Mouse (Mus musculus): ENCODE measurements around the gene Itpr3. TPM values are rescaled to one million over a fixed set of nuclear protein-coding genes. Genes with fewer than 3 reads are reported as not detected.

Gene Itpr3
- polyA plus RNA-seq, 1 experiment from 2014 or later, result 1.5 TPM

GRCm38 (mm10) chr17:27021076-27021475 is 36.0 kb upstream of the Itpr3 start:
- no peaks in the 10 kb centered on the region for H3K27me3 ChIP-seq (ENCODE audit: control insufficient read depth, insufficient read depth, low read length)
- H3K4me2 ChIP-seq (ENCODE audit: low read depth, low read length), result no peak overlapping the region
- 95% methylated on average over 14 of the region's 14 CpGs for WGBS
- ATAC-seq (replicated peaks; ENCODE audit: insufficient number of reproducible peaks, low FRiP score, low TSS enrichment, low read depth) (no peak), DNase-seq (ENCODE audit: low spot score) (no peak)
- H3K9me3 ChIP-seq (replicated peaks; ENCODE audit: control insufficient read depth, low read length), result no peaks in the 10 kb centered on the region
- H3K27ac ChIP-seq (replicated peaks; ENCODE audit: low read depth, low read length), result no peak overlapping the region
- H3K36me3 ChIP-seq (replicated peaks; ENCODE audit: control insufficient read depth, insufficient read depth, low read depth, low read length), result peaks cover 5% of the 10 kb centered on the region; the same call in 1 of the 2 replicates
- no peak overlapping the region for H3K9ac ChIP-seq (replicated peaks; ENCODE audit: low read length)
- no peak overlapping the region for H3K4me3 ChIP-seq (ENCODE audit: low read depth, low read length)
- H3K4me1 ChIP-seq (ENCODE audit: control insufficient read depth, insufficient read depth, low read length), result peaks cover 3% of the 10 kb centered on the region; the same call in 1 of the 2 replicates

- Histone ChIP-seq H3K4me2 (ENCODE audit: low read depth, low read length) (no peak overlapping the region), H3K27ac (replicated peaks; ENCODE audit: low read depth, low read length) (no peak overlapping the region), H3K9me3 (replicated peaks; ENCODE audit: control insufficient read depth, low read length) (no peaks in the 10 kb centered on the region), H3K4me1 (ENCODE audit: control insufficient read depth, insufficient read depth, low read length) (peaks cover 3% of the 10 kb centered on the region; the same call in 1 of the 2 replicates), H3K27me3 (ENCODE audit: control insufficient read depth, insufficient read depth, low read length) (no peaks in the 10 kb centered on the region), H3K4me3 (ENCODE audit: low read depth, low read length) (no peak overlapping the region), H3K36me3 (replicated peaks; ENCODE audit: control insufficient read depth, insufficient read depth, low read depth, low read length) (peaks cover 5% of the 10 kb centered on the region; the same call in 1 of the 2 replicates), H3K9ac (replicated peaks; ENCODE audit: low read length) (no peak overlapping the region)
- DNase-seq (ENCODE audit: low spot score) (no peak), ATAC-seq (replicated peaks; ENCODE audit: insufficient number of reproducible peaks, low FRiP score, low TSS enrichment, low read depth) (no peak)
- 92% methylated on average over 9 of the region's 9 CpGs for WGBS
Observed at GRCm38 (mm10) chr17:27021736-27022135, 35.4 kb upstream of the Itpr3 start.

- H3K4me3 ChIP-seq (ENCODE audit: low read depth, low read length), result no peak overlapping the region
- ATAC-seq (replicated peaks; ENCODE audit: insufficient number of reproducible peaks, low FRiP score, low TSS enrichment, low read depth), result no peak
- no peak overlapping the region for H3K9ac ChIP-seq (replicated peaks; ENCODE audit: low read length)
- no peak overlapping the region for H3K27ac ChIP-seq (replicated peaks; ENCODE audit: low read depth, low read length)
- no peak for DNase-seq (ENCODE audit: low spot score)
- H3K36me3 ChIP-seq (replicated peaks; ENCODE audit: control insufficient read depth, insufficient read depth, low read depth, low read length), result peaks cover 5% of the 10 kb centered on the region; the same call in 1 of the 2 replicates
- no peaks in the 10 kb centered on the region for H3K27me3 ChIP-seq (ENCODE audit: control insufficient read depth, insufficient read depth, low read length)
- H3K4me1 ChIP-seq (ENCODE audit: control insufficient read depth, insufficient read depth, low read length), result peaks cover under 1% of the 10 kb centered on the region; the same call in 1 of the 2 replicates
- WGBS, result 92% methylated on average over 4 of the region's 4 CpGs
- H3K4me2 ChIP-seq (ENCODE audit: low read depth, low read length), result no peak overlapping the region
- no peaks in the 10 kb centered on the region for H3K9me3 ChIP-seq (replicated peaks; ENCODE audit: control insufficient read depth, low read length)
Observed at GRCm38 (mm10) chr17:27023342-27023741, 33.8 kb upstream of the Itpr3 start.

GRCm38 (mm10) chr17:27025326-27025902 is 31.7 kb upstream of the Itpr3 start:
- WGBS, result 96% methylated on average over 17 of the region's 17 CpGs
- no peak for DNase-seq (ENCODE audit: low spot score)
- H3K36me3 ChIP-seq (replicated peaks; ENCODE audit: control insufficient read depth, insufficient read depth, low read depth, low read length), result peaks cover 5% of the 10 kb centered on the region; the same call in 1 of the 2 replicates
- no peak overlapping the region for H3K4me2 ChIP-seq (ENCODE audit: low read depth, low read length)
- no peaks in the 10 kb centered on the region for H3K4me1 ChIP-seq (ENCODE audit: control insufficient read depth, insufficient read depth, low read length)
- H3K9me3 ChIP-seq (replicated peaks; ENCODE audit: control insufficient read depth, low read length), result no peaks in the 10 kb centered on the region
- no peak overlapping the region for H3K9ac ChIP-seq (replicated peaks; ENCODE audit: low read length)
- H3K4me3 ChIP-seq (ENCODE audit: low read depth, low read length), result no peak overlapping the region
- no peak for ATAC-seq (replicated peaks; ENCODE audit: insufficient number of reproducible peaks, low FRiP score, low TSS enrichment, low read depth)
- H3K27me3 ChIP-seq (ENCODE audit: control insufficient read depth, insufficient read depth, low read length), result no peaks in the 10 kb centered on the region
- no peak overlapping the region for H3K27ac ChIP-seq (replicated peaks; ENCODE audit: low read depth, low read length)

GRCm38 (mm10) chr17:27025951-27026350 is 31.2 kb upstream of the Itpr3 start:
- Histone ChIP-seq H3K9me3 (replicated peaks; ENCODE audit: control insufficient read depth, low read length) (no peaks in the 10 kb centered on the region), H3K9ac (replicated peaks; ENCODE audit: low read length) (no peak overlapping the region), H3K27ac (replicated peaks; ENCODE audit: low read depth, low read length) (no peak overlapping the region), H3K4me1 (ENCODE audit: control insufficient read depth, insufficient read depth, low read length) (no peaks in the 10 kb centered on the region), H3K36me3 (replicated peaks; ENCODE audit: control insufficient read depth, insufficient read depth, low read depth, low read length) (peaks cover 5% of the 10 kb centered on the region; the same call in 1 of the 2 replicates), H3K27me3 (ENCODE audit: control insufficient read depth, insufficient read depth, low read length) (no peaks in the 10 kb centered on the region), H3K4me2 (ENCODE audit: low read depth, low read length) (no peak overlapping the region), H3K4me3 (ENCODE audit: low read depth, low read length) (no peak overlapping the region)
- DNase-seq (ENCODE audit: low spot score) (no peak), ATAC-seq (replicated peaks; ENCODE audit: insufficient number of reproducible peaks, low FRiP score, low TSS enrichment, low read depth) (no peak)
- WGBS, result 96% methylated on average over 3 of the region's 3 CpGs

- WGBS, result 41% methylated on average over 12 of the region's 12 CpGs
- Histone ChIP-seq H3K27me3 (ENCODE audit: control insufficient read depth, insufficient read depth, low read length) (no peaks in the 10 kb centered on the region), H3K9me3 (replicated peaks; ENCODE audit: control insufficient read depth, low read length) (no peaks in the 10 kb centered on the region), H3K4me2 (ENCODE audit: low read depth, low read length) (peak overlapping the region; percentile 83), H3K9ac (replicated peaks; ENCODE audit: low read length) (peak overlapping the region; percentile 97), H3K27ac (replicated peaks; ENCODE audit: low read depth, low read length) (peak overlapping the region; percentile 41; the same call in 1 of the 2 replicates), H3K4me3 (ENCODE audit: low read depth, low read length) (peak overlapping the region; percentile 68), H3K4me1 (ENCODE audit: control insufficient read depth, insufficient read depth, low read length) (no peaks in the 10 kb centered on the region), H3K36me3 (replicated peaks; ENCODE audit: control insufficient read depth, insufficient read depth, low read depth, low read length) (no peaks in the 10 kb centered on the region; the same call in 1 of the 2 replicates)
- ATAC-seq (replicated peaks; ENCODE audit: insufficient number of reproducible peaks, low FRiP score, low TSS enrichment, low read depth) (no peak), DNase-seq (ENCODE audit: low spot score) (no peak)
Observed at GRCm38 (mm10) chr17:27027460-27028283, 29.4 kb upstream of the Itpr3 start.

GRCm38 (mm10) chr17:27028284-27028795 is 28.8 kb upstream of the Itpr3 start:
- WGBS, result under 1% methylated on average over 19 of the region's 19 CpGs

More at GRCm38 (mm10) chr17:27028284-27028795, 28.8 kb upstream of the Itpr3 start:
- peak overlapping the region; percentile 97 for H3K9ac ChIP-seq (replicated peaks; ENCODE audit: low read length)
- H3K36me3 ChIP-seq (replicated peaks; ENCODE audit: control insufficient read depth, insufficient read depth, low read depth, low read length), result no peaks in the 10 kb centered on the region; the same call in 1 of the 2 replicates
- no peaks in the 10 kb centered on the region for H3K9me3 ChIP-seq (replicated peaks; ENCODE audit: control insufficient read depth, low read length)
- H3K4me3 ChIP-seq (ENCODE audit: low read depth, low read length), result peak overlapping the region; percentile 68
- no peaks in the 10 kb centered on the region for H3K4me1 ChIP-seq (ENCODE audit: control insufficient read depth, insufficient read depth, low read length)
- no peaks in the 10 kb centered on the region for H3K27me3 ChIP-seq (ENCODE audit: control insufficient read depth, insufficient read depth, low read length)
- H3K4me2 ChIP-seq (ENCODE audit: low read depth, low read length), result peak overlapping the region; percentile 83
- ATAC-seq (replicated peaks; ENCODE audit: insufficient number of reproducible peaks, low FRiP score, low TSS enrichment, low read depth) (peak; percentile 63), DNase-seq (ENCODE audit: low spot score) (peak; percentile 92)
- peak overlapping the region; percentile 41; the same call in 1 of the 2 replicates for H3K27ac ChIP-seq (replicated peaks; ENCODE audit: low read depth, low read length)

Data from embryonic facial prominence, embryonic 11.5 days (tissue).